8 mouse cellular contexts compared by ENCODE assay signal in the genomic region with DNA sequence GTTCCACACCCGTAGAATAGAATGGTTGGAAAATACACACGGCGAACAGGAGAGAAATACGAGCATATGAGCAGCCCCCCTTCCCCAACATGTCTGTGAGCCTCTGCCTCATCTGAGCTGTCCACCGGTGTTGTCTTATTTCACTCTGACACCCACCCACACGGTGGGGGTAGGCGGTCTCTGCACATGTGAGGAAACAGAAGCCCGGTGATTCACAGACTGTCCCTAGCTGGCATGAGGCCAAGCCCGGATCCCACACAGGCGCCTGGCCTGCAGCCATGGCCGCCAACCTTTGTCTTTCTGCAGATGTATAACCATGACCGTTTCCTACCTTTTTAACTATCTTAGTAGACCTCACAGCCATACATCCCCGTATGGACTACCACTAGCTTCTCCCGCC.
A peak's percentile ranks its signal among the peaks of the same experiment; 100 is the strongest.
DNase-seq lines count a peak whose midpoint lies in the region; ATAC-seq and TF ChIP-seq lines count a peak whose summit lies in the region.
"Had no signal": no experiment of that assay in that cellular context is flagged by ENCODE, and none has a peak within 500 bp of the region (broad histone marks: within the 10 kb centered on the region; RNA-seq: fewer than 3 reads in every experiment).

No protein-coding gene starts in this region.

- peak; percentile 1 to 13 for DNase-seq in layer of hippocampus, adult 2 months (ENCODE audit: low spot score in 2 of 2)
- DNase-seq in layer of hippocampus, postnatal 14 days (ENCODE audit: low spot score in 2 of 2), result no peak
- peak; percentile 25 to 31 for DNase-seq in adrenal gland, adult 18-20 months (ENCODE audit: low spot score in 2 of 2)
- DNase-seq in frontal cortex, postnatal 25 days (ENCODE audit: low spot score in 2 of 2), result peak; percentile 12 to 26
- peak; percentile 81 for DNase-seq in left cerebral cortex, postnatal 4 days
- DNase-seq in cerebellum, adult 9-10 months, result no peak

- intact Hi-C loops in left cerebral cortex, postnatal 4 days (cut with DNase I), result no loop called here

- no peak overlapping the region for H3K27ac ChIP-seq in layer of hippocampus, adult 2 months
- H3K27ac ChIP-seq: midbrain, embryonic 12.5 days had no signal

- ATAC-seq in granulocyte monocyte progenitor cell, adult 5-6 weeks (replicated peaks; ENCODE audit: poor library complexity, severe bottlenecking), result no peak

- TF ChIP-seq CTCF in layer of hippocampus, adult 2 months (conservative IDR thresholded peaks at IDR 0.05), result no peak

- no peak overlapping the region for H3K4me3 ChIP-seq in layer of hippocampus, adult 2 months
- H3K4me3 ChIP-seq: midbrain, embryonic 12.5 days had no signal

Comparison
In these comparisons a context has a peak if more than half of its experiments do, and no peak if none do; other contexts are left out.
1. DNase-seq: peak in layer of hippocampus, adult 2 months (2 of 2), adrenal gland, adult 18-20 months (2 of 2), frontal cortex, postnatal 25 days (2 of 2) and left cerebral cortex, postnatal 4 days (single experiment); none in layer of hippocampus, postnatal 14 days (0 of 2) and cerebellum, adult 9-10 months (single experiment).